Mouse (Mus musculus): Measurements from ENCODE around the gene Ppp6r3. TPM values are rescaled to one million over a fixed set of nuclear protein-coding genes. Genes with fewer than 3 reads are reported as not detected.

Ppp6r3 gene
- polyA plus RNA-seq (2014; fragmentation: Illumina TruSeq; extraction: RNeasy Lipid Tissue Mini Kit (QIAGEN cat#74804); ENCODE audit: low read depth, low replicate concordance): 47.0 TPM

DNA sequence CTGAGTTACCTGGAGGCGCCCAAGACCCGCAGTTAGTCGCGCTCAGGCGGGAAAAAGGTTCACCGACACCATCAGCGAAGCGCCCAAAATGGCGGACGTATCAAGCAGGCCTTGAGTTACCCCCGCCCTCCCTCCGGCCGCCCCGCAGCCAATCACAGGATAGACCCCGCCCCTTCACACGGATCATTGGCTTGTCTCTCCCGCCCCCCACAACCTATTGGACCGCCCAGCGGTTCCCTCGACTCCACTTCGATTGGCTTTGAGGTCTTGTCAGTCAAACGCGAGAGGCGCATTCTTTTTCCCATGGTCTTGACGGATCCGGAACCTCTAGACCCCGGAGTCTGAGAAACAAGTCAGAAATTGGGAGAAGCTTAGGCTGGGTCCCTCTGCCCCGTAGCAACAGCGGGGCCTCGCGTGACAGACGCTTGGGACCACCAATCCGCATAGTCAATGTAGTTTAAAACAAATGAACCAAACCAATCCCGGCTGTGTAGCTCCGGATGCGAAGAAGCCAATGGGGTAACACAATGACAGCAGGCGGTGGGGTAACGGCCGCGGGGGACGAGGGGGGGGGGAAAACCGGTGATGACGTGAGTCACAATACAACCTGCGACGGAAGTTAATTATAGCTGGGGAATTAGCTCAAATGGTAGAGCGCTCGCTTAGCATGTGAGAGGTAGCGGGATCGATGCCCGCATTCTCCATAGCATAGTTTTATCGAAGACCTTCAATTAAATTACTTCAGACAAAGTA lies at the start of gene Ppp6r3:
TSS of gene Ppp6r3 (minus strand) at position 118 of the 753 bp plus-strand sequence.

DNA sequence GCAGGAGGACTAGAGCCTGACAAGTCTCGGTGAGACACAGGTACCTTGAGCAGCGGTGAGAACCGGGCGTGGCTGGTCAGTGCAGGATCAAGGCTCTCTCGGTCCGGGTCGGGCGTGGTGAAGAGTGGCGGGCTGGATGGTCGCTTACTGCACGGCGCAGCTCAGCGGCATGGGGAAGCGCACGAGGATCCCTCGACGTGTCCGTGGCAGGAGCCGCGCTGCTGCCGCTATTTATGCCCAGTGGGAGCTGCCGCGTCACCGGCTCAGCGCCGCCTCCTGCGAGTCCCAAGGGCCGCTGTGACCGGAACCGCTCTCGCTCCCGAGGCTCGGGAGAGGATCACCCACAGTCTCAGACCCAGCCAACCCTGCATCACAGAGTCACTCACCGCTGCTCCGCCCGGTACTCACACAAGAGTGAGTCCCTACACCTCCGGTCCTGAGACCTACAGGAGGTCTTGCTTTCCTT lies 161.2 kb downstream of the Ppp6r3 start, which contains the start of gene Gal:
TSS of gene Gal (minus strand) at position 277 of the 466 bp plus-strand sequence.

Other genes with a start within 250 kb of the Ppp6r3 start
- 2.8 TPM for gene Tesmin, start 186.9 kb downstream of the Ppp6r3 start, polyA plus RNA-seq (2014; fragmentation: Illumina TruSeq; extraction: RNeasy Lipid Tissue Mini Kit (QIAGEN cat#74804); ENCODE audit: low read depth, low replicate concordance)
- not detected for gene Gal, start 161.2 kb downstream of the Ppp6r3 start, polyA plus RNA-seq (2014; fragmentation: Illumina TruSeq; extraction: RNeasy Lipid Tissue Mini Kit (QIAGEN cat#74804); ENCODE audit: low read depth, low replicate concordance)
- gene Lrp5, start 110.8 kb upstream of the Ppp6r3 start, polyA plus RNA-seq (2014; fragmentation: Illumina TruSeq; extraction: RNeasy Lipid Tissue Mini Kit (QIAGEN cat#74804); ENCODE audit: low read depth, low replicate concordance): 50.7 TPM
- gene 1810055G02Rik, start 132.5 kb upstream of the Ppp6r3 start, polyA plus RNA-seq (2014; fragmentation: Illumina TruSeq; extraction: RNeasy Lipid Tissue Mini Kit (QIAGEN cat#74804); ENCODE audit: low read depth, low replicate concordance): 23.8 TPM
- 34.3 TPM for gene Kmt5b, start 191.7 kb upstream of the Ppp6r3 start, polyA plus RNA-seq (2014; fragmentation: Illumina TruSeq; extraction: RNeasy Lipid Tissue Mini Kit (QIAGEN cat#74804); ENCODE audit: low read depth, low replicate concordance)

All from adipose tissue, adult 10 weeks (tissue).